Mouse (Mus musculus): ENCODE data around the gene Ppp2r2c. TPM values are rescaled to one million over a fixed set of nuclear protein-coding genes. Genes with fewer than 3 reads are reported as not detected.

Ppp2r2c gene
- polyA plus RNA-seq, 1 experiment from 2014 or later = not detected

DNA sequence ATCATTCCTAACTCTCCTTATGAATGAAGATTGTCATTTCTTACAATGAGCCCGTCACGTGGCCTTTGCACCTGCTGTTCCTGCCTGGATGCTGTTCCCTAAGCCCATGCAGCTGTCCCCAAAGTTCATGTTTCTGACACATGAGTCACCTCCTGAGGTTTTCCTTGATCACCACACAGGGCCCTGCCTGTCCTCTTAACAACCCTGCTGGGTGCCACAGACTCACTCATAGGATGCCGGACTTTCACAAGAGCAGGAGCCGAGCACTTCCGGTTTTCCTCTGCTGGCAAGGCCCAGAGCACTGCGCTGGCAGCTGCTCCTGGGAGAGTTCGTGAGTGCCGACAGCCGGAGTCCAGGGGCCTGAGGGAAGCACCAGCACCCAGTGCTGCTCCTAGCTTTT is 132.7 kb downstream of the Ppp2r2c start:
- Histone ChIP-seq H3K4me3 (ENCODE audit: control insufficient read depth in 1 of 2, insufficient read depth in 1 of 2, low read depth in 1 of 2, low read length in 2 of 2) (no peak overlapping the region), H3K9me3 (ENCODE audit: control insufficient read depth, low read length) (no peaks in the 10 kb centered on the region), H3K9ac (ENCODE audit: low read length) (no peak overlapping the region), H3K36me3 (ENCODE audit: control insufficient read depth, insufficient read depth, low read length) (no peaks in the 10 kb centered on the region), H3K4me2 (ENCODE audit: low read length) (no peak overlapping the region), H3K4me1 (ENCODE audit: control insufficient read depth in 2 of 2, insufficient read depth in 2 of 2, low read length in 2 of 2) (no peaks in the 10 kb centered on the region), H3K27me3 (ENCODE audit: control insufficient read depth, insufficient read depth, low read length) (no peaks in the 10 kb centered on the region; the same call in 1 of the 2 replicates), H3K27ac (replicated peaks in 1 of 2; ENCODE audit: control insufficient read depth in 1 of 2, insufficient read depth in 1 of 2, low read depth in 2 of 2, low read length in 2 of 2) (no peak overlapping the region)
- WGBS = 78% methylated on average over 9 of the region's 9 CpGs
- no peak for ATAC-seq (ENCODE audit: insufficient number of reproducible peaks, insufficient read depth, low FRiP score, low read depth)

DNA sequence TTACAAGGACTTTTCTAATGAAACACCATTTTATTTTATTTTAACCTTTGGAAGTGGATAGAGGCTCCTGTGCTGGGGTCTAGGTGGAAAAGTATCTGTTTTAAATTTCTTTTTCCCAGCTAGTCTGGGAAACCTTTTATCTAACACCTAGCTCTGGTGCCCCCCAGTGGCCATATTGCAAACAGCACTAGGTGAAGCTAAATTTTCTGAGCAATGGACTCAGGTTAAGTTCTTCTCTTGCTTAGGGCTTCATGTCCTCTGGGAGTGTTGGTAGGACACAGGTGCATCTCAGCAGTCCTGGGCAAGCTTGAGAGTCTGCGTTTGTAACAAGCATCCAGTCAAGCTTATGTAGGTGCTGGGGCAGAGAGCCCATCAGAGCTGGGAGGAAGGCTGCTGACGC is 133.7 kb downstream of the Ppp2r2c start:
- WGBS = 50% methylated on average over 2 of the region's 2 CpGs

More for the DNA sequence above, 133.7 kb downstream of the Ppp2r2c start:
- no peak overlapping the region for H3K4me3 ChIP-seq (ENCODE audit: control insufficient read depth in 1 of 2, insufficient read depth in 1 of 2, low read depth in 1 of 2, low read length in 2 of 2)
- no peaks in the 10 kb centered on the region for H3K9me3 ChIP-seq (ENCODE audit: control insufficient read depth, low read length)
- H3K36me3 ChIP-seq (ENCODE audit: control insufficient read depth, insufficient read depth, low read length) = no peaks in the 10 kb centered on the region
- H3K9ac ChIP-seq (ENCODE audit: low read length) = no peak overlapping the region
- no peak overlapping the region for H3K4me2 ChIP-seq (ENCODE audit: low read length)
- H3K27ac ChIP-seq (replicated peaks in 1 of 2; ENCODE audit: control insufficient read depth in 1 of 2, insufficient read depth in 1 of 2, low read depth in 2 of 2, low read length in 2 of 2) = no peak overlapping the region
- H3K4me1 ChIP-seq (ENCODE audit: control insufficient read depth in 2 of 2, insufficient read depth in 2 of 2, low read length in 2 of 2) = no peaks in the 10 kb centered on the region
- no peaks in the 10 kb centered on the region; the same call in 1 of the 2 replicates for H3K27me3 ChIP-seq (ENCODE audit: control insufficient read depth, insufficient read depth, low read length)
- no peak for ATAC-seq (ENCODE audit: insufficient number of reproducible peaks, insufficient read depth, low FRiP score, low read depth)

Other genes starting within 250 kb of the Ppp2r2c start
- gene D5Ertd579e, start 172.5 kb upstream of the Ppp2r2c start, polyA plus RNA-seq (2014; fragmentation: Nextera tagmentation; extraction: Ambion mirVana) = 33.2 and 38.2 TPM in 2 replicates
- 19.9 and 22.7 TPM in 2 replicates for gene Bloc1s4, start 119.9 kb upstream of the Ppp2r2c start, polyA plus RNA-seq (2014; fragmentation: Nextera tagmentation; extraction: Ambion mirVana)
- gene Mrfap1, start 71.7 kb upstream of the Ppp2r2c start, polyA plus RNA-seq (2014; fragmentation: Nextera tagmentation; extraction: Ambion mirVana) = 390 and 410 TPM in 2 replicates
- 15.5 and 16.8 TPM in 2 replicates for gene Man2b2, start 37.9 kb upstream of the Ppp2r2c start, polyA plus RNA-seq (2014; fragmentation: Nextera tagmentation; extraction: Ambion mirVana)
- gene Wfs1, start 120.7 kb downstream of the Ppp2r2c start, polyA plus RNA-seq (2014; fragmentation: Nextera tagmentation; extraction: Ambion mirVana) = 20.1 and 21.2 TPM in 2 replicates
- gene Gm1043, start 216.9 kb downstream of the Ppp2r2c start, polyA plus RNA-seq (2014; fragmentation: Nextera tagmentation; extraction: Ambion mirVana) = not detected in 2 replicates